Mouse (Mus musculus): ENCODE measurements at regions not wholly inside any gene's neighbourhood (a gene's known extent, or its start where the extent isn't known, plus 50 kb on each side); places are given as distances from the start of the nearest gene placed in this dataset.

GRCm38 (mm10) chr1:36009010-36009619 is 59.1 kb upstream of the Hs6st1 start:
- no peak for TF ChIP-seq TCF12 (IDR thresholded peaks at IDR 0.05; ENCODE audit: insufficient read depth, poor library complexity, severe bottlenecking)
- TF ChIP-seq POLR2A (IDR thresholded peaks at IDR 0.05; ENCODE audit: insufficient read length, low read depth) = no peak
- TF ChIP-seq USF1 (IDR thresholded peaks at IDR 0.05; ENCODE audit: low read depth) = no peak
- TF ChIP-seq E2F4 (IDR thresholded peaks at IDR 0.05; ENCODE audit: insufficient read depth) = no peak
- no peak for TF ChIP-seq SRF (IDR thresholded peaks at IDR 0.05; ENCODE audit: control insufficient read depth, insufficient read length, low read depth)
- TF ChIP-seq POLR2AphosphoS2 (IDR thresholded peaks at IDR 0.05; ENCODE audit: insufficient read length, low read depth) = no peak
- TF ChIP-seq MYOG (IDR thresholded peaks at IDR 0.05; ENCODE audit: control insufficient read depth in 1 of 3, insufficient read depth in 1 of 3, insufficient read length in 2 of 3, low read depth in 2 of 3) = no peak
- TF ChIP-seq MYOD1 (IDR thresholded peaks at IDR 0.05; ENCODE audit: control insufficient read depth in 1 of 3, insufficient read length in 2 of 3, low read depth in 2 of 3) = no peak
- TF ChIP-seq CEBPB (IDR thresholded peaks at IDR 0.05; ENCODE audit: insufficient read depth, poor library complexity, severe bottlenecking) = no peak
- no peak for TF ChIP-seq TCF3 (IDR thresholded peaks at IDR 0.05; ENCODE audit: insufficient read length, low read depth)
